Mouse (Mus musculus): ENCODE data around the gene Traf7.

GRCm38 (mm10) chr17:24494627-24495335 lies 33.0 kb downstream of the Traf7 start:
- TF ChIP-seq TCF12 (IDR thresholded peaks at IDR 0.05; ENCODE audit: insufficient read depth, poor library complexity, severe bottlenecking) (no peak), USF1 (IDR thresholded peaks at IDR 0.05; ENCODE audit: low read depth) (no peak), MAX (IDR thresholded peaks at IDR 0.05; ENCODE audit: low read depth) (no peak), POLR2A (IDR thresholded peaks at IDR 0.05; ENCODE audit: insufficient read length, low read depth) (no peak), POLR2AphosphoS2 (IDR thresholded peaks at IDR 0.05; ENCODE audit: insufficient read length, low read depth) (no peak), MYOD1 (IDR thresholded peaks at IDR 0.05; ENCODE audit: control insufficient read depth in 1 of 3, insufficient read length in 2 of 3, low read depth in 2 of 3) (no peak), CEBPB (IDR thresholded peaks at IDR 0.05; ENCODE audit: insufficient read depth, poor library complexity, severe bottlenecking) (no peak)

Data from myocyte (in vitro differentiated cells).